Mouse (Mus musculus) embryonic fibroblast, embryonic 13.5 days (primary cell): ENCODE results near the gene E2f8. TPM values are rescaled to one million over a fixed set of nuclear protein-coding genes. Genes with fewer than 3 reads are reported as not detected.

Experiments used
- H3K27ac ChIP-seq: 2 replicates; pipeline ENCODE4 v1.5.1; 2012; ENCODE audit warnings: low read length, control low read depth, inconsistent platforms; ENCODE audit not compliant: insufficient read depth
- H3K4me1 ChIP-seq: 2 replicates; pipeline ENCODE4 v1.6.1; 2011; ENCODE audit warnings: low read length; ENCODE audit not compliant: control insufficient read depth, insufficient read depth
- H3K4me3 ChIP-seq: 2 replicates; pipeline ENCODE4 v1.5.1; 2011; ENCODE audit warnings: mild to moderate bottlenecking, control low read depth, low read length; ENCODE audit not compliant: insufficient read depth
- CTCF ChIP-seq: IDR thresholded peaks from 2 replicates; pipeline ENCODE4 v1.5.1; 2011; ENCODE audit warnings: mild to moderate bottlenecking, control low read depth, low read length, moderate library complexity, borderline replicate concordance; ENCODE audit not compliant: insufficient read depth
- POLR2A ChIP-seq: IDR thresholded peaks from 2 replicates; pipeline ENCODE4 v1.6.1; 2011; ENCODE audit warnings: low read depth, mild to moderate bottlenecking, control low read depth, low read length, moderate library complexity
- polyA plus RNA-seq: library from polyadenylated mRNA; stranded (reverse); fragments of >200 nt; gene quantifications from 2 replicates; pipeline ENCODE4 v1.2.4, GENCODE M21; 2011; ENCODE audit warnings: low read depth; ENCODE audit not compliant: missing spikeins, insufficient read length

E2f8 gene
- 14.8 and 15.5 TPM in 2 replicates for polyA plus RNA-seq

DNA sequence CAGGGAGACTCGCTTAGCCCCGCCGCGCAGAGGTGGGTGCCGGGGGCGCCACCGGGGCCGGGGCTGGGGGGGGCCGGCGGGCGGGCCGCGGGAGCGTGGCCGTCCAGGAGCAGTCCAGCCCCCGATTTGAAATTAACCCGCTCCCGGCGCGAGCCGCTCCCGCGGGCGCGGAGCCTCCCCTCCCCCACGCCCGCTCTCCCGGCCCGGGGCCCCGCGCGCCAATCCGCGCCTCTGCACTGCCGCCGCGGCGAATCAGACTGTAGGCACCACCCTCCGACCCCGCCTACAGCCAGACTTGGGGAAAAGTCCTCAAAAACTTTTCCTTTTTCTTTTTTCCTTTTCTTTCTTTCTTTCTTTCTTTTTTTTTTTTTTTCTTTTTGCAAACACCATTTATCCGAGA is at the start of gene E2f8:
Gene E2f8 (minus strand): TSS at position 111 of the 400 bp plus-strand sequence.
- Histone ChIP-seq H3K27ac (peak within 1 kb of the TSS; percentile 38; the same call in 1 of the 2 replicates), H3K4me3 (peak within 1 kb of the TSS; percentile 93), H3K4me1 (peaks cover 11% of the 10 kb centered on the region)
- TF ChIP-seq CTCF: no peak
- TF ChIP-seq POLR2A: no peak

DNA sequence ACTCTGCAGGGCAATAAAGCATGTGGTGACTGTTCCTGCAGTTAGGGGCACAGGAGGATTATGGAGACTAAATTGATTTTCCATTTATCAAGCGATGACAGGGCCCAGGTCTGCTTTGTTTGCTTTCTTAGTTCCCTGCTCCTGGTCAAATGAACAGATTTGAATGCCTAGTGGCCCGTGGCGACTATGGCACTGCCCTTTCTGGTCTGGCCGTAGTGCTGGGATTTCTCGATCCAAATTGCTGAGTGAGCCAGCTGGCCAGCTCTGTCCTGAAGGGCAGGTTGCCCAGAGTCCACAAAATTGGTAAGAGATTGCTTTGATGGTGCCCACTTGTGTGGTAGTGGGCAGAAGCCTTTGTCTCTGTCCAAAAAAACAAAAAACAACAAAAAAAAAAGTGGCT is 49.0 kb upstream of the E2f8 start:
- Histone ChIP-seq H3K4me1 (no peaks in the 10 kb centered on the region), H3K4me3 (no peak overlapping the region), H3K27ac (no peak overlapping the region)
- TF ChIP-seq CTCF: no peak
- no peak for TF ChIP-seq POLR2A

DNA sequence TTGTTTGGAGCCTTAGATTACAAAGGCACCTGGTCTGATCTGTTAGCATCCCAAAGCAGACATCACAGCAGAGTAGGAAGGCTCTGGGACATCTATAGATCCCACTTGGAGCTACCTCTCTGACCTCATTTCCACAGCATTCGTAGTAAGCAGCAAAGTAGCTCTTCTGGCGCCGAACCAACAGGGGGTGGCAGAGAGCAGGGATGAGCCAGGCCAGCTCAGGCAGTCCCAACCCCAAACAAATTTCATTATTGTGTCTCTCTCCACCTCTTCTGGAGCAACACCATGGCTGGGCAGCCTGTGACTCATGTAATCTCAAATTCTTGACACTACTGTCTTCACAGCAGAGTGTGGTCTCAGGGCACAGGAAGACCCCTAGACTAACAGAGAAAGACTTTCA is 47.0 kb upstream of the E2f8 start:
- H3K27ac ChIP-seq: no peak overlapping the region
- peaks cover 4% of the 10 kb centered on the region; the same call in 1 of the 2 replicates for H3K4me1 ChIP-seq
- TF ChIP-seq POLR2A: no peak
- TF ChIP-seq CTCF: peak; percentile 67
- no peak overlapping the region for H3K4me3 ChIP-seq

DNA sequence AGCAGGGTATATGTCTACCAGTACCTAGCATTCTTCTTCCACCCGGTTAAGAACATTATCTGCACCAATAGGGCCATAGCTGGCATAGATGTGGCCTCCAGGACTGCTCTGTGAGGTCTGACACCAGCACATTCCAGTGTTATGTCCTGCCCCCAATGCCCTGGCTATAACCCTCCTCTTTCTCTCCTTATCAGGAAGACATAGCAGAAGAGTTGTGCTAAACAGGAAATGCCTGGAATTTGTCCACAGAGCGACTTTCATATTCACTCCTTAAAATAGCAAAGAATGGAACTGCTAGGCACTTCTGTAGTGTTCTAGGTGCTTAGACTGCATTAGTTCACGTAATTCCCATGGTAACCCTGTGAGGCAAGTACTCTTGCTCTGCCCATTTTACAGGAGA is 43.8 kb upstream of the E2f8 start:
- TF ChIP-seq CTCF (no peak), POLR2A (no peak)
- Histone ChIP-seq H3K4me1 (peaks cover 4% of the 10 kb centered on the region; the same call in 1 of the 2 replicates), H3K27ac (peak overlapping the region; percentile 56), H3K4me3 (no peak overlapping the region)

DNA sequence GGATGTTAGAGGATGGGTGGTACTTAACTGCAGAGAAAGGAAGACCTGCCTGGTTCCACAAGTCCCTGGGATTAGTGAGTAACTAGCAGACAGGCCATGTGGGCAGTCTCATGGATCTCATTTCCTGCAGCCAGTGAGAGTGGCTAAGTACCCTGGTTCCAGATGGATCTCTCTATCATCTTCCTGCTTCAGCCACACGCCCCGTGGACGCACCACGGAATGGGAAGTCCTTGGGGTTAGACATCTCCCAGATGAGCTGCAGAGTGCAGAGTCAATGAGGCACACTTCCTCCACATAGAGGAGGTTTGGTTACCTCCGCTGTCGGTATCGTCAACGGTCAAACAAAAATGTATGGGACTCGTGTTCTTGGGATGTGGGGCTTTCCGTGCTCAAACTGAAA is 42.2 kb upstream of the E2f8 start:
- Histone ChIP-seq H3K4me3 (no peak overlapping the region), H3K27ac (no peak overlapping the region; the same call in 1 of the 2 replicates), H3K4me1 (peaks cover 6% of the 10 kb centered on the region; the same call in 1 of the 2 replicates)
- TF ChIP-seq CTCF (no peak), POLR2A (no peak)

DNA sequence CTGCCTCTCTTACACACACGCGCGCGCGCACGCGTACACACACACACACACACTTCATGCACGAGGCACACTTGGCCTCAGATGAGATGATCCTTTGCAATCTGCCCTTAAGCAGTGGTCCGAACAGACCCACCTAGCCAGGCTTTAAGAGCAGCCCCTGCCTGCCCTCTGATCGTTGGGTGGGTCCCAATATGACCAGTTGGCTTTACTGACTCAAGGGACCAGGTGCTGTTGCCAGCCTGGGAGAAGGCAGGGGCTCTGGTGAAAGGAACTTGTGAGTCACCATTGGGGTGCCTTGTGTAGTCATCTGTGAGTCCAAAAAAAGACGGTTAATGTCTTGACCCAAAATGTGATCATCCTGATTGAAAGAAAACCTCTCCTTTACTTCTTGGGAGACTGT is 37.0 kb upstream of the E2f8 start:
- Histone ChIP-seq H3K4me1 (peaks cover 11% of the 10 kb centered on the region), H3K27ac (no peak overlapping the region), H3K4me3 (no peak overlapping the region)
- TF ChIP-seq CTCF (no peak; the same call in 1 of the 2 replicates), POLR2A (no peak)

DNA sequence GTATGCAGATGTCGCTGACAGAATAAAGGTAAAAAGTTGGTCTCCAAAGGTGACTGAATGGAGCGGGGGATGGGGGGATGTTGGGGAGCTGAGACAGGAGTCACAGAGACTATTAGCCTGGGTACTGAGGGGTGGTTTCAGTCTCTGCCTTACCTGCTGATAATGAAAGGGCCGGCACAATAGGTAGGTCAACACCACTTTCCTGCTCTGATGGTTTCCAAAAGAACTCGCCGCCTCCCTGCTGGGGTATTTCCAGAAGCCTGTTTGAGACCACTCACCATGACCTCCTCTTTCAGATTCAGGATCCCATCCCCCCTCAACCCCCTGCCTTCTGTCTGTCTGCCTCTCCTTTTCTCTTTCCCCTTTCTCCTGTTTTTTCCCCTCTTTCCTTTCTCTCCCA is 36.6 kb upstream of the E2f8 start:
- H3K27ac ChIP-seq: peak overlapping the region; percentile 29; the same call in 1 of the 2 replicates
- no peak overlapping the region for H3K4me3 ChIP-seq

DNA sequence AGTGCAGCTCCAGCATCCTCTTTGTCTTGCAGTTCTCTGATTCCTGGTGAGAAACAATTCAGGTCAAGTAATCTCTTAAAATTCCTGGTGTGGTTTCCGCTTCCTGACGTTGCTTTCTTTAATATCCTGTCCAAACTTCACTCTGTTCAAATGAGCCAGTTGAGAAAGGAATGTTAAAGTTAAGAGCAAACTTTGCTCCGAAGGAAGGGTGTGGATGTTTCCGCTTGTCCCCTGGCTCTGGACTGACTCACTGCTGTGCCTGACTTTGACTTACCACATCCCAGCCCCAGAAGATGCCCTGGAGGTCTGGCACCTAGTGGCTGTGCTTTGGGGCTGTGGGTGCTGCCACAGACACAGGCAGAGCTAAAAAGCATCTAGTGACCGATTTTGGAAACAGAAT is 36.1 kb upstream of the E2f8 start:
- TF ChIP-seq CTCF (no peak), POLR2A (no peak)
- Histone ChIP-seq H3K4me1 (peaks cover 11% of the 10 kb centered on the region), H3K4me3 (no peak overlapping the region), H3K27ac (peak overlapping the region; percentile 44; the same call in 1 of the 2 replicates)

More for the DNA sequence above, 36.6 kb upstream of the E2f8 start:
- TF ChIP-seq CTCF (no peak), POLR2A (no peak)
- H3K4me1 ChIP-seq: peaks cover 11% of the 10 kb centered on the region

DNA sequence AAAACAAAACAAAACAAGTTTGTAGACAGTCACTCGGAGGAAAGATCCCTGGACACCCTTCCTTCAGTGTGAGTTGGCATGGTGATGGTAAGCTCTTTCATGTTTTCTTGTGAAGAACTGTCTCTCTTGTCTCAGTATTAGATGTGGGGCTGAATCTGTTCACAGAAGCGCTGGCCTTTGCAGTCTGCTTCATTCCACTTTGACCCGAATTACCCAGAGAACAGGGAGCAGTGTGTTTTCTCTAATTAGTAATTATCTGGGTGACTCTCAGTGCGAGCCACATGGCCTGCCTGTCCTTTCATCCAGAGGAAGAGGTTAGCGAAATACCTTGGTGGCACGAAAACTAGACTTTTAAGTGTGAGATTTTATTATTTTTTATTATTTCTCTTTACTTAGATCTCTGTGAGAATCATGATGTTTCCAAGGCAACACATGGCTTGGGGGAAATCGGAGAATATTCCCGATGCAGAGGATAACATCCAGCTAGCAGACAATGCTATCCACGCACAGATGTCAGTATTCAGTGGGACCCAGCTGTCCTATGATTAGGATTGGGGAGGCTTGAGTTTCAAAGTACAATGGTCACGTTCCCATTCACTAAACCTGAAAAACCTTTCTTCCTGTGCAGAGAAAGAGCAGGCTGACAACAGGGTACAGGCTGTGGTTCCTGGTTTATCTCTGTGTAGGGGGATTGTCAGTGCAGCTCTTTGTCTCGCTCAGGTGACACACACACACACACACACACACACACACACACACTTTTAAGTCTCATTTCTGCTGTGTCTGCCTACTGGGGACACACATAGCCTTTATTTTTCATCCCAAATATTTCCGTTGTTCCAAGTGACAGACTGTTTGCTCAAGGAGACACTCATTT is 33.5 kb upstream of the E2f8 start:
- no peak for TF ChIP-seq CTCF
- no peak for TF ChIP-seq POLR2A
- no peak overlapping the region for H3K27ac ChIP-seq
- no peak overlapping the region for H3K4me3 ChIP-seq
- H3K4me1 ChIP-seq: peaks cover 11% of the 10 kb centered on the region

DNA sequence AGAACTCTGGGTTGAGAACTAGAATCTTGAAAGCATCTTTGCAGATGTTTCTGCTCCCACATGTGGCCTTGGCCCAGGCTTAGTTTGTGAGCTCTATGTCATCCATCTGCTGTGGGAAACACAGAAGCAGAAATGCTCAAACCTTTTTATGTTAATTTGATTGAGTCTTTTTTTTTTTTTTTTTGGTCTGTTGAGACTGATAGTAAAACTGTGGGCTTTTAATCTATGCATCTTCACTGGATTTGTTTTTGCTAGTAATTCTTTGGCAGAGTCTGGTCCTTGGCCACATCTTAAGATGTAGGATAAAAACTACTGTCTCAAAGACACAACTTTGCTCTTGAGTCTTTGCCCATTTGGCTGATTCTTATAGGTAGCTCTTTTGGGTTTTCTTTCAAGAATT is 29.8 kb upstream of the E2f8 start:
- H3K27ac ChIP-seq: no peak overlapping the region
- no peaks in the 10 kb centered on the region for H3K4me1 ChIP-seq
- no peak for TF ChIP-seq CTCF
- TF ChIP-seq POLR2A: no peak
- no peak overlapping the region for H3K4me3 ChIP-seq

DNA sequence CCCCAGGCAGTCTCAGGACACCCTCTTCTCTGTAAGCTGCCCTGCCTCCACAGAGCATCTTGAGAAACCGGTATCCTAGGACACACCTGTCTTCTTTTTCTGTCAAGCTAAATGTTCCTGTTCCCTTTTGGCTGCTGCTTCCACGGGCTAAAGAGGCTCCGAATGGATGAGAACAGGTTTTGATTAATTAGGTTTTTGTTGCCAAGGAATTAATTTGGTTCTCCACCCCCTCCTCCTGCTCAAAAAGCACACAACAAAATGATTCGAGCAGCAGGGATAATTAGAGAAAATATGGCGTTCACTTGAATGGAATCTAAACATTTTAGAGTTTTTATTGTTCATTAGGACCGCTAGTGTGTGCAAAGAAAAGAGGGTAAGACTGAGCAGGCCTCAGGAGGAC is 28.9 kb upstream of the E2f8 start:
- no peak overlapping the region for H3K27ac ChIP-seq

More for the DNA sequence above, 28.9 kb upstream of the E2f8 start:
- Histone ChIP-seq H3K4me1 (no peaks in the 10 kb centered on the region), H3K4me3 (no peak overlapping the region)
- TF ChIP-seq POLR2A (no peak), CTCF (no peak)
